Mouse (Mus musculus) forebrain, embryonic 14.5 days (tissue): ENCODE results near the gene Nlk. TPM values are rescaled to one million over a fixed set of nuclear protein-coding genes. Genes with fewer than 3 reads are reported as not detected.

Experiments used
- ATAC-seq: fragments of 200-750 bp; cut with Nextera tagmentation; 2 replicates; pipeline ENCODE4 v1.8.0; 2017; ENCODE audit warnings: mild to moderate bottlenecking, moderate library complexity
- DNase-seq: peaks from one replicate; pipeline ENCODE4 v3.0.0-alpha.2; 2015; ENCODE audit warnings: low spot score
- H3K27ac ChIP-seq: fragments of 300-500 bp; sonication (generic); 2 replicates; pipeline ENCODE4 v1.5.1; 2014; ENCODE audit warnings: low read depth, mild to moderate bottlenecking, control low read depth, low read length, moderate library complexity
- H3K27me3 ChIP-seq: fragments of 300-500 bp; sonication (generic); replicated peaks from 2 replicates; pipeline ENCODE4 v1.6.1; 2014; ENCODE audit warnings: low read length, control low read depth, mixed read lengths; ENCODE audit not compliant: control insufficient read depth, insufficient read depth
- H3K36me3 ChIP-seq: fragments of 300-500 bp; sonication (generic); 2 replicates; pipeline ENCODE4 v1.6.1; 2014; ENCODE audit warnings: low read length, control low read depth; ENCODE audit not compliant: control insufficient read depth, insufficient read depth
- H3K4me1 ChIP-seq: fragments of 300-500 bp; sonication (generic); 2 replicates; pipeline ENCODE4 v1.6.1; 2014; ENCODE audit warnings: antibody characterized with exemption, low read length, control low read depth; ENCODE audit not compliant: control insufficient read depth, insufficient read depth
- H3K4me2 ChIP-seq: fragments of 300-500 bp; sonication (generic); 2 replicates; pipeline ENCODE4 v1.6.1; 2014; ENCODE audit warnings: mild to moderate bottlenecking, control low read depth, low read length
- H3K4me3 ChIP-seq: fragments of 300-500 bp; sonication (generic); 2 replicates; pipeline ENCODE4 v1.5.1; 2014; ENCODE audit warnings: low read depth, low read length, control low read depth
- H3K9ac ChIP-seq: fragments of 300-500 bp; sonication (generic); 2 replicates; pipeline ENCODE4 v1.6.1; 2014; ENCODE audit warnings: mild to moderate bottlenecking, low read length, control low read depth, moderate library complexity
- H3K9me3 ChIP-seq: fragments of 300-500 bp; sonication (generic); replicated peaks from 2 replicates; pipeline ENCODE4 v1.6.1; 2016; ENCODE audit warnings: low read length, control low read depth, mixed read lengths; ENCODE audit not compliant: control insufficient read depth
- WGBS: fragments of 180-500 bp; shearing (Covaris S2); extraction: QIAGEN DNeasy Blood & Tissue Kit; methylation state at CpG from one replicate; pipeline ENCODE4 v1.1.7; 2014; 5-methylcytosine and 5-hydroxymethylcytosine counted together
- polyA plus RNA-seq: library from polyadenylated mRNA; unstranded; fragments of >200 nt; fragmentation: Nextera tagmentation; extraction: Ambion mirVana; gene quantifications from 2 replicates; pipeline ENCODE4 v1.2.1, GENCODE M21; 2014

The Nlk gene
- polyA plus RNA-seq, 1 experiment from 2014 or later, result 31.6 TPM

DNA sequence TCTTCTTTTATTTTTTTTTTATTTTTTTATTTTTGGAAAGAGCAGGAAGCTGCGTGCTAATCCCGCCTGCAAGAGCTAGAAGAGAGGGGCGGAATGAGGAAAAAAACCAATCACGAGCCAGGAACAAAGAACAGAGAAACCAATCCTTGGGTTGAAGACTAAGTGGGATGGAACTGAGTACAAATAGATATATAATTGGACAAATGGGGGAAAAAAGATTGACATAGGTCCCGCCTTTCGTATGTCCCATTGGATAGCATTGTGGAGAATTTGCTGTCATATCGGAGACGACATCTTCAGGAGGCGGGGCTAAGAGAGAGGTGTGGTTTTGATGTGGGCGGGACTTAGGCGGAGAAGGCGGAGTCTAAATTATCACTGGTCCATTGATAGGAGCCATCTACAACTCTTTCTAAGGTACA is 589 bp upstream of the Nlk start:
- Histone ChIP-seq H3K4me2 (0 out of 2 replicates have a peak overlapping the region, but pooled peaks have one; percentile 12), H3K9ac (peak overlapping the region; percentile 43; the same call in 1 of the 2 replicates), H3K36me3 (no peaks in the 10 kb centered on the region), H3K4me1 (peaks cover 33% of the 10 kb centered on the region), H3K27ac (peak overlapping the region; percentile 52; the same call in 1 of the 2 replicates), H3K9me3 (no peaks in the 10 kb centered on the region), H3K4me3 (peak overlapping the region; percentile 74), H3K27me3 (no peaks in the 10 kb centered on the region)
- DNase-seq (peak; percentile 98), ATAC-seq (peak; percentile 92)
- under 1% methylated on average over 12 of the region's 12 CpGs for WGBS

DNA sequence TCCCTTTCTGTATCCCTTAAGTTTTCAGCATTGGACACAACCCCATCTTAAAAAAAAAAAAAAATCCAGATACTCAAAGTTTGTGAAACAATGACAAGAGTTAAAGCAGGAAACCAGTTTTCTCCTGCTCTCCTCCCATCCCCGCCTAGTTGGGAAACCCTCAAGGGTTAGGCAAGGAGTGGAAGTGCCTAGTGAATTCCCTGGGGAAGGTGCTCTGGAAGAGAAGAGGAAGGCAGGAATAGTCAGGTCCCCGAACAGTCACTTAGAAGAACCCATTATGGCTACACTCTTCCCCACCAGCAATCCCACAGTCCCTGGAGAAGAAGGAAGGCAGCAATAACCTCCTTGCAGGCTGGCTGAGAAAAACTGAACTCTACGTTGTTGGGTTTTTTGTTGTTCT is 2.9 kb downstream of the Nlk start:
- ATAC-seq (no peak), DNase-seq (no peak)
- H3K27me3 ChIP-seq, result no peaks in the 10 kb centered on the region
- H3K9ac ChIP-seq, result peak overlapping the region; percentile 35
- H3K4me3 ChIP-seq, result peak overlapping the region; percentile 19
- H3K27ac ChIP-seq, result no peak overlapping the region
- peak overlapping the region; percentile 69 for H3K4me2 ChIP-seq
- WGBS, result 73% methylated on average over 3 of the region's 3 CpGs
- H3K4me1 ChIP-seq, result peaks cover 46% of the 10 kb centered on the region
- H3K9me3 ChIP-seq, result no peaks in the 10 kb centered on the region
- no peaks in the 10 kb centered on the region for H3K36me3 ChIP-seq

DNA sequence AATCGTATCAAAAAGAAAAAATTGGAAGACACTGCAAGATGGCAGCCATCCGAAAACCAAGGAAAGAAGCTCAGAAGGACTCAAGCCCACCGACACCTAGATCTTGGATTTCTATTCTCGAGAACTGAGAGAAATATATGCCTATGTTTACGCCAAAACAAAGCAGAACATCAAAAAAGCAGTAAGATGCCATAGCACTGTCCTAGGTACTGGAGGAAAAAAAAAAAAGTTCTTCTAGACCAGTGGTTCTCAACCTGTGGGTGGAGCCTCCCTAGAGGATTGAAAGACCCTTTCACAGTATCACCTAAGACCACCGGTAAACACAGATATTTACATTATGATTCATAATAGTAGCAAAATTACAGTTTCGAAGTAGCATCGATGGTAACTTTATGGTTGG is 3.9 kb downstream of the Nlk start:
- Histone ChIP-seq H3K4me3 (no peak overlapping the region), H3K4me2 (peak overlapping the region; percentile 69; the same call in 1 of the 2 replicates), H3K27me3 (no peaks in the 10 kb centered on the region), H3K27ac (no peak overlapping the region), H3K9ac (no peak overlapping the region), H3K36me3 (no peaks in the 10 kb centered on the region), H3K4me1 (peaks cover 48% of the 10 kb centered on the region), H3K9me3 (no peaks in the 10 kb centered on the region)
- DNase-seq (no peak), ATAC-seq (no peak)
- 94% methylated on average over 8 of the region's 8 CpGs for WGBS

DNA sequence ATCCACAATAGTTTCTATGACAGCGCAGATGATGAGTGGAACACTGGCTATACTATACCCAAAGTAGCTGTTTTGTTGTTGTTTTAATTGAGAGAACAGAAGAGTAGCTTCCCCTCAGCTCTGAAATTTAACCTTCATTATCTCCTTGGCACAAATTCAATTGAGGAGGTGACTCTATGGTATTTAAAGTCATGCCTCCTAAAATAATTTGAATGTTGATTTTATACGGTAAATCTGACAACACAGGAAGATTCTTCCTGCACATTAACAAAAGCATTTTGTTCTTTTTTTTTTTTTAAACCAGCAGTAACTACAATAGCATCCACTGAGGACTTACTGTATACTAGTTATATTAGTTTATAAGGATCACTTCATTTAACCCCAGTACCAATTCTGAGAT is 6.0 kb downstream of the Nlk start:
- peak; percentile 3 for DNase-seq
- ATAC-seq, result no peak
- H3K36me3 ChIP-seq, result no peaks in the 10 kb centered on the region
- H3K4me3 ChIP-seq, result no peak overlapping the region
- no peaks in the 10 kb centered on the region for H3K27me3 ChIP-seq
- 0 out of 2 replicates have a peak overlapping the region, but pooled peaks have one; percentile 12 for H3K4me2 ChIP-seq
- 64% methylated on average over 2 of the region's 2 CpGs for WGBS
- no peak overlapping the region for H3K9ac ChIP-seq
- no peaks in the 10 kb centered on the region for H3K9me3 ChIP-seq
- H3K4me1 ChIP-seq, result peaks cover 53% of the 10 kb centered on the region
- no peak overlapping the region for H3K27ac ChIP-seq

DNA sequence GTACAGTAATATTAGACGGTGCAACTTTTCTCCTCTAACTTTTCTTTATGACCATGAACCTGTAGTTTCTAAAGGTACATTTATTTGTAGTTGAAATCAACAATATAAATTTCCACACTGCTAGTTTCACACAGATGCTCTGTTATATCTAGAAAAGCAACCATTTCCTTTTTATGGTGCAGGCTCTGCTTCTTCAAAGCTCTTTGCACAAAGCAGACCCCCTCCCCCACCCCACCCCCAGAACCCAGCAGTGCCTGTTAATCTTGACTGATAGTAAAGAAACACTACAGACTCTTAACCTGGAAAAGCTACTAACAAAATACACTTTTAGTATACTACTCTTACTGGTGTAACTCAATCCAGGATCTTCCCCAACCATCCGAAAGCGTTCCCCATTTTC is 6.6 kb downstream of the Nlk start:
- Histone ChIP-seq H3K36me3 (0 out of 2 replicates have a peak, but pooled peaks cover 2% of the 10 kb centered on the region), H3K4me1 (peaks cover 47% of the 10 kb centered on the region), H3K27ac (no peak overlapping the region), H3K4me2 (no peak overlapping the region), H3K9ac (no peak overlapping the region), H3K4me3 (no peak overlapping the region), H3K27me3 (no peaks in the 10 kb centered on the region), H3K9me3 (no peaks in the 10 kb centered on the region)
- 83% methylated on average over 3 of the region's 3 CpGs for WGBS
- DNase-seq (no peak), ATAC-seq (no peak)

DNA sequence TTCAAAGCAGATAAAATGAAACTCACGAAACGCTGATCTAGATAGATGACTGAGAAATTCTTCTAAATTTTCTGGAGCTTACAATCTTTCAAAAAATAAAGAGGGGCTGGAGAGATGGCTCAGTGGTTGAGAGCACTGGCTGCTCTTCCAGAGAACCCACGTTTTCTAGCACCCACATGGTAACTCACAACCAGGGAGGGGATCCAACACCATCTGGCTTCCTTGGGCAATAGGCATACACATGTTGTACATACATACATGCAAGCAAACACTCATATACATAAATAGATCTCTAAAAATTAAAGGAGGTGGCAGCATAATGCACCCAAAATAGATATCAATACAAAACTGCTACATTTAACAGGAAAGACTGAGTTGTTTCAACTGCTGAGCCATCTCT is 16.1 kb downstream of the Nlk start:
- Histone ChIP-seq H3K4me3 (no peak overlapping the region), H3K9me3 (no peaks in the 10 kb centered on the region), H3K9ac (no peak overlapping the region), H3K4me1 (no peaks in the 10 kb centered on the region), H3K27me3 (no peaks in the 10 kb centered on the region), H3K36me3 (peaks cover 7% of the 10 kb centered on the region), H3K4me2 (no peak overlapping the region), H3K27ac (no peak overlapping the region)
- DNase-seq (no peak), ATAC-seq (no peak)
- WGBS, result 89% methylated on average over 3 of the region's 3 CpGs

DNA sequence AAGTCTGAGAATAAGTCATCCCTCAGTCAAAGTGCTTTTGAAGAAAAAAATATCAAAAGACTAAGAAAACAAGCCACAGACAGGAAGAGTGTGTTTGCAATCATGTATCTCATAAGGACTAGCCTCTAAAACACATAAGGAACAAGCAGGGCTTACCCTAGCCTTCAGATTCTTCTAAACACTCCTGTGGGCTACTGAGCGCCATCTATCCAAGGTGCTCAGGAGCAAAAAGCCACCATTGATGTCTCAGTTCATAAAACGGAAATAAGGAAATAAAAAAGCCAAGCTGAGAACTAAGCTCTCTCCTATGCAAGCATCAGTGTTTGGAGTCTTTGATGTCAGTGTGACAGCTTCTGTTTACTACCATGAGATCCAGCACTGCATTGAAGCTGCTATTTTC is 18.4 kb downstream of the Nlk start:
- DNase-seq (no peak), ATAC-seq (no peak)
- no peak overlapping the region for H3K27ac ChIP-seq
- no peaks in the 10 kb centered on the region for H3K4me1 ChIP-seq
- H3K4me2 ChIP-seq, result no peak overlapping the region
- H3K27me3 ChIP-seq, result no peaks in the 10 kb centered on the region
- H3K36me3 ChIP-seq, result peaks cover 5% of the 10 kb centered on the region
- no peak overlapping the region for H3K4me3 ChIP-seq
- no peak overlapping the region for H3K9ac ChIP-seq
- WGBS, result 80% methylated on average over 2 of the region's 2 CpGs
- no peaks in the 10 kb centered on the region for H3K9me3 ChIP-seq

DNA sequence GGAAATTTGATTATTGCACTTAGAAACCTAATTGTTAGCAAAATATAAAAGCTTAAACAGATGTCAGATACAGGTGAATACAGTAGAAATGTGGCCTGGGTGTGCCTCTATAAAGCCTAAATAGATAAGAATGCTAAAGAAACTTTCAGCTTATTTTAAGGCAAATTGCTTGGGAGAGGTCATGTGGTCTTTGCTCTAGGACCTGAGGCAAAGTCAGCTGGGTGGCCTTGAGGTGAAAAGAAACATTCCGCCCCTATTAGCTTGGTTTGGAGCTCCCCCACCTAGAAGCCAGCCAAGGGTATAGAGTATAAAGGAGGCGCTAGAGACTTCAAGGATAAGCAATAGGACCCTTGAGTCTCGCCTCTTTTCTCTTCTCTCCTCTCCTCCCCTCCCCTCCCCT is 28.5 kb downstream of the Nlk start:
- H3K4me3 ChIP-seq, result no peak overlapping the region
- DNase-seq (no peak), ATAC-seq (no peak)
- H3K27ac ChIP-seq, result no peak overlapping the region
- H3K36me3 ChIP-seq, result no peaks in the 10 kb centered on the region
- H3K4me2 ChIP-seq, result no peak overlapping the region
- H3K4me1 ChIP-seq, result peaks cover 6% of the 10 kb centered on the region; the same call in 1 of the 2 replicates
- H3K27me3 ChIP-seq, result no peaks in the 10 kb centered on the region
- WGBS, result 24% methylated on average over 3 of the region's 3 CpGs
- no peaks in the 10 kb centered on the region for H3K9me3 ChIP-seq
- H3K9ac ChIP-seq, result no peak overlapping the region

DNA sequence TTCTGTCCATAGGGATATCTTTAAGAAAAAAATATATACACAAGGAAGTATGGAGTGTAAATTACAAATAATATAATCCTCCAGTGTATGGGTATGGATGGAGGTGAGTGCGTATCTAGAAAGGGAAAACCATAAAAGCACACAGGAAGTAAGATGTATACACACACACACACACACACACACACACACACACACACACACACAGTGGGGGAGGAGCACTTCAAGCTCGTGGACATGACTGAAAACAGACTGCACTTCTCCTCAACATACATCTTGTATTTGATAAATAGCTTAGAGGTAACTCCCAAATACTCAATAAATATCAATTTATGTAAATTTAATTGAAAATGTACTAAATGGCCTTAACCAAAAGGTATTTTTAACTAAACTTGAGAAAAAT is 32.3 kb downstream of the Nlk start:
- Histone ChIP-seq H3K9me3 (no peaks in the 10 kb centered on the region), H3K27me3 (no peaks in the 10 kb centered on the region), H3K9ac (no peak overlapping the region), H3K4me1 (peaks cover under 1% of the 10 kb centered on the region; the same call in 1 of the 2 replicates), H3K4me2 (no peak overlapping the region), H3K4me3 (no peak overlapping the region), H3K36me3 (no peaks in the 10 kb centered on the region), H3K27ac (no peak overlapping the region)
- DNase-seq (no peak), ATAC-seq (no peak)
- WGBS, result 78% methylated on average over 2 of the region's 2 CpGs
